Mouse (Mus musculus): ENCODE measurements around the gene Arhgap25. TPM values are rescaled to one million over a fixed set of nuclear protein-coding genes. Genes with fewer than 3 reads are reported as not detected.
"Not testable (repeated sequence)": the region's sequence is repeated elsewhere in the genome, so short reads cannot be mapped to it uniquely, and the experiment has no call there.

Gene Arhgap25
- polyA plus RNA-seq (2015; fragmentation: Nextera tagmentation; extraction: Ambion mirVana), result 1.5 and 1.8 TPM in 2 replicates

- H3K27ac ChIP-seq (replicated peaks), result no peak within 1 kb of the TSS
- WGBS, result 60% methylated on average over 14 of the region's 14 CpGs
These were observed at the start of gene Arhgap25 for GRCm38 (mm10) chr6:87532953-87533710. TSS of gene Arhgap25 (minus strand) at chr6:87533259.

GRCm38 (mm10) chr6:87582456-87582855 lies 49.4 kb upstream of the Arhgap25 start:
- Histone ChIP-seq H3K9ac (replicated peaks) (no peak overlapping the region), H3K4me1 (no peaks in the 10 kb centered on the region), H3K9me3 (no peaks in the 10 kb centered on the region), H3K36me3 (no peaks in the 10 kb centered on the region), H3K4me3 (no peak overlapping the region), H3K27me3 (no peaks in the 10 kb centered on the region), H3K4me2 (replicated peaks) (no peak overlapping the region), H3K27ac (replicated peaks) (no peak overlapping the region)
- ATAC-seq (replicated peaks), result no peak
- WGBS, result 77% methylated on average over 6 of the region's 6 CpGs

More at GRCm38 (mm10) chr6:87532953-87533710, at the start of gene Arhgap25:
- Histone ChIP-seq H3K4me1 (peaks cover 8% of the 10 kb centered on the region), H3K27me3 (no peaks in the 10 kb centered on the region), H3K4me2 (replicated peaks) (no peak within 1 kb of the TSS), H3K4me3 (no peak within 1 kb of the TSS), H3K9me3 (no peaks in the 10 kb centered on the region), H3K9ac (replicated peaks) (no peak within 1 kb of the TSS), H3K36me3 (no peaks in the 10 kb centered on the region)
- ATAC-seq (replicated peaks), result no peak

GRCm38 (mm10) chr6:87581581-87581980 lies 48.5 kb upstream of the Arhgap25 start:
- no peak for ATAC-seq (replicated peaks)
- Histone ChIP-seq H3K4me2 (replicated peaks) (no peak overlapping the region), H3K9me3 (no peaks in the 10 kb centered on the region), H3K36me3 (no peaks in the 10 kb centered on the region), H3K4me1 (no peaks in the 10 kb centered on the region), H3K9ac (replicated peaks) (no peak overlapping the region), H3K27me3 (no peaks in the 10 kb centered on the region), H3K4me3 (no peak overlapping the region), H3K27ac (replicated peaks) (no peak overlapping the region)
- 95% methylated on average over 18 of the region's 18 CpGs for WGBS

- WGBS, result 89% methylated on average over 15 of the region's 15 CpGs
- Histone ChIP-seq H3K27ac (replicated peaks) (no peak overlapping the region), H3K27me3 (no peaks in the 10 kb centered on the region), H3K4me1 (no peaks in the 10 kb centered on the region), H3K4me3 (no peak overlapping the region), H3K4me2 (replicated peaks) (no peak overlapping the region), H3K9ac (replicated peaks) (no peak overlapping the region), H3K9me3 (no peaks in the 10 kb centered on the region), H3K36me3 (no peaks in the 10 kb centered on the region)
- ATAC-seq (replicated peaks), result no peak
These were observed 48.0 kb upstream of the Arhgap25 start for GRCm38 (mm10) chr6:87581071-87581470.

- no peaks in the 10 kb centered on the region for H3K27me3 ChIP-seq
- no peak overlapping the region for H3K4me3 ChIP-seq
- H3K9ac ChIP-seq (replicated peaks), result no peak overlapping the region
- H3K4me2 ChIP-seq (replicated peaks), result no peak overlapping the region
- H3K36me3 ChIP-seq, result no peaks in the 10 kb centered on the region
- 54% methylated on average over 9 of the region's 9 CpGs for WGBS
- H3K4me1 ChIP-seq, result no peaks in the 10 kb centered on the region
- H3K9me3 ChIP-seq, result no peaks in the 10 kb centered on the region
- ATAC-seq (replicated peaks), result no peak
- H3K27ac ChIP-seq (replicated peaks), result no peak overlapping the region
These were observed 45.2 kb upstream of the Arhgap25 start for GRCm38 (mm10) chr6:87578247-87578646.

- H3K36me3 ChIP-seq, result no peaks in the 10 kb centered on the region
- no peak overlapping the region for H3K27ac ChIP-seq (replicated peaks)
- no peak overlapping the region for H3K9ac ChIP-seq (replicated peaks)
- H3K9me3 ChIP-seq, result no peaks in the 10 kb centered on the region
- no peaks in the 10 kb centered on the region for H3K27me3 ChIP-seq
- 55% methylated on average over 4 of the region's 4 CpGs for WGBS
- no peak overlapping the region for H3K4me3 ChIP-seq
- H3K4me1 ChIP-seq, result no peaks in the 10 kb centered on the region
- ATAC-seq (replicated peaks), result no peak
- no peak overlapping the region for H3K4me2 ChIP-seq (replicated peaks)
These were observed 43.7 kb upstream of the Arhgap25 start for GRCm38 (mm10) chr6:87576648-87577330.

GRCm38 (mm10) chr6:87571863-87572262 lies 38.8 kb upstream of the Arhgap25 start:
- H3K36me3 ChIP-seq; H3K9me3 ChIP-seq; H3K4me1 ChIP-seq; H3K27ac ChIP-seq (replicated peaks); H3K4me3 ChIP-seq; H3K9ac ChIP-seq (replicated peaks); H3K4me2 ChIP-seq (replicated peaks); ATAC-seq (replicated peaks); H3K27me3 ChIP-seq: not testable (repeated sequence)

- 63% methylated on average over 9 of the region's 9 CpGs for WGBS
- Histone ChIP-seq H3K9ac (replicated peaks) (no peak overlapping the region), H3K27ac (replicated peaks) (no peak overlapping the region), H3K9me3 (no peaks in the 10 kb centered on the region), H3K36me3 (no peaks in the 10 kb centered on the region), H3K4me1 (no peaks in the 10 kb centered on the region), H3K4me3 (no peak overlapping the region), H3K27me3 (no peaks in the 10 kb centered on the region), H3K4me2 (replicated peaks) (no peak overlapping the region)
- ATAC-seq (replicated peaks), result no peak
These were observed 34.9 kb upstream of the Arhgap25 start for GRCm38 (mm10) chr6:87567686-87568593.

GRCm38 (mm10) chr6:87565166-87565565 lies 32.1 kb upstream of the Arhgap25 start:
- Histone ChIP-seq H3K4me3 (no peak overlapping the region), H3K27me3 (no peaks in the 10 kb centered on the region), H3K27ac (replicated peaks) (no peak overlapping the region), H3K4me1 (no peaks in the 10 kb centered on the region), H3K4me2 (replicated peaks) (no peak overlapping the region), H3K9ac (replicated peaks) (no peak overlapping the region), H3K9me3 (no peaks in the 10 kb centered on the region), H3K36me3 (no peaks in the 10 kb centered on the region)
- 70% methylated on average over 5 of the region's 5 CpGs for WGBS
- ATAC-seq (replicated peaks), result no peak

GRCm38 (mm10) chr6:87564356-87564755 lies 31.3 kb upstream of the Arhgap25 start:
- H3K4me1 ChIP-seq, result no peaks in the 10 kb centered on the region
- no peaks in the 10 kb centered on the region for H3K27me3 ChIP-seq
- no peak overlapping the region for H3K4me2 ChIP-seq (replicated peaks)
- no peak overlapping the region for H3K9ac ChIP-seq (replicated peaks)
- no peak overlapping the region for H3K4me3 ChIP-seq
- no peaks in the 10 kb centered on the region for H3K36me3 ChIP-seq
- H3K9me3 ChIP-seq, result no peaks in the 10 kb centered on the region
- 95% methylated on average over 4 of the region's 4 CpGs for WGBS
- no peak overlapping the region for H3K27ac ChIP-seq (replicated peaks)
- ATAC-seq (replicated peaks), result no peak

- no peak overlapping the region for H3K4me3 ChIP-seq
- no peak overlapping the region for H3K27ac ChIP-seq (replicated peaks)
- no peak overlapping the region for H3K4me2 ChIP-seq (replicated peaks)
- no peak overlapping the region for H3K9ac ChIP-seq (replicated peaks)
- no peaks in the 10 kb centered on the region for H3K4me1 ChIP-seq
- H3K36me3 ChIP-seq, result no peaks in the 10 kb centered on the region
- no peaks in the 10 kb centered on the region for H3K27me3 ChIP-seq
- H3K9me3 ChIP-seq, result no peaks in the 10 kb centered on the region
- no peak for ATAC-seq (replicated peaks)
- 90% methylated on average over 3 of the region's 3 CpGs for WGBS
These were observed 20.7 kb upstream of the Arhgap25 start for GRCm38 (mm10) chr6:87553724-87554123.
